Mouse (Mus musculus) gastrocnemius, postnatal 10 days (tissue): ENCODE data around the gene Pole4. TPM values are rescaled to one million over a fixed set of nuclear protein-coding genes. Genes with fewer than 3 reads are reported as not detected.
A peak's percentile ranks its signal among the peaks of the same experiment; 100 is the strongest.

Experiments used
- DNase-seq: peaks from one replicate; pipeline ENCODE4 v3.0.0; 2021; ENCODE audit warnings: mixed read lengths
- long read RNA-seq, 2 experiments: library from polyadenylated mRNA; stranded (forward); transcript quantifications; one replicate each; pipeline ENCODE4 v2.0.0; 2021
- total RNA-seq, 2 experiments: library from RNA; stranded (reverse); gene quantifications; 2 replicates each; pipeline ENCODE4 v1.2.3; 2021

The Pole4 gene
- total RNA-seq, result 10 to 100 TPM; 26.1 to 28.9 TPM
- long read RNA-seq, experiment 1, transcript Pole4-201 (4 exons, 1,769 nt), result major isoform, 33 of 35 reads
- long read RNA-seq, experiment 1, partial matches to known transcripts, result 0 of 35 reads
- long read RNA-seq, experiment 1, other reads (novel, unspliced or antisense), result 1 of 35 reads
- long read RNA-seq, experiment 2, transcript Pole4-201 (4 exons, 1,769 nt), result major isoform, 44 of 49 reads
- long read RNA-seq, experiment 2, partial matches to known transcripts, result 0 of 49 reads
- long read RNA-seq, experiment 2, other reads (novel, unspliced or antisense), result 3 of 49 reads

DNA sequence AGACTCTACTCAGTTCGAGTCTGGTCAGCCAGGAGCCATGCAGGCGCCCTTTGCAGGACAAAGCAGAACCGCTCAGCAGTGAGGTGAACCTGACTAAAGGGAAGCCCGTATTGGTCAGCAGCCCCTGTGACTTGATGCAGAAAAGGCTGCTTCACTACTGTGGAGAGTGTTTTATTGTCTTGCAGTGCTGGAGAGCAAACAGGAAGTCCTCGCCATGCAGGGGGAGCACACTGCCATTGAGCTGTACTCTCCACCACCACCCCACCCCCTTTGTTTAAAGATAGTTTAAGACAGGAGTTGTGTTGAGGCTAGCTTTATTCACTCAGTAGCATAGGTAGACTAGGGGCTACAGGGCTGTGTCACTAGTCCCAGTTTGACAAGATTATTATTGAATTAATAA is at the start of gene Pole4:
TSS of gene Pole4 (minus strand) at position 145 of the 400 bp plus-strand sequence.
- DNase-seq, result no peak

DNA sequence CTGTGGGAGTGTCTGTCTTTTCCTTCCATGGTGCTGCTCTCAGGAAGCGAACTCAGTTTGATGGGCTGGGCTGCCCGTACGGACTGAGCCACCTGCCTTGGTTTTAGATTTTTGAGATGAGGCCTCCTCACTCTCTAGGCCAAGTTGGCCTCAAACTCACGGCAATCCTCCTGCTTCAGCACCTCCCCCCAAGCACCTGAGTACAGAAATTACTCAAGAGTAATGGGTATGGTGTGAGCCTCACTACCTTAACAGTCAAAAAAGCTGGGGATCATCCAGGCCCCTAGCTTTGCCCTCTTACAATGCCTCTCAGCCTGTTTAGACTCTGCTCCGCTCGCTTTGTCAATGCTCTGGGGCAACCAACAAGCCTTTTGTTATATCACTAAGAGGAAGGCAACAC is 49.6 kb upstream of the Pole4 start:
- no peak for DNase-seq

DNA sequence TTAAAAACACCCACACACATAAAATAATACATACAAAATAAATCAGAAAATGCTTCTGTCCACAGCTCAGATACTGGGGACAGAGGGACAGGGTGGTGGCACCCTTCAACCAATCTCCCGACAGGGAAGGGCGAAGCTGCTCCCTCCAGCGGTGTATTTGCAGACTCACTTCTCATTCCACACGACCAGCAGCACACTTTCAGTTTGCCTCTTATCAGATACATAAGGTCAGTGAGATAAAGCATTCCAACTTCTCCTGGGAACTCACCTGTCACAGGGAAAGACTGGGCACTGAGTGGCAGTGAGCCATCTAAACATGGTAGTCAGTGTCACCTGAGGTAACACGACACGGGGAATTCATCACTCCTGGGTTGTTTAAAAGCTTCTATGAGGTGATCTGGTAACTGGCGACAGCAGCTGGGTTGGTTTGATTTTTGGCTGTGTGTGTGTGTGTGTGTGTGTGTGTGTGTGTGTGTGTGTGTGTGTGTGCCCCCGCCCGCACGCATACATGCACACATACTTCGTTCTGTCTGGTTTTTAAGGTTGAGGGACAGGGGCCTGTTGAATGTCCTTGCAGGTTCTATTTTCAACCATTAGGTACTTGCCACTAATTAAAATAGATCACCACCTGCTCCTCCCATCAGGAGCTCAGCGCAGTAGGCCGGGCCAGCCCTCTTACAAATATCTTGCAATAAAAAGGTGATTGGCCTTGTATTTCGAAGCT is 48.6 kb upstream of the Pole4 start:
- no peak for DNase-seq

DNA sequence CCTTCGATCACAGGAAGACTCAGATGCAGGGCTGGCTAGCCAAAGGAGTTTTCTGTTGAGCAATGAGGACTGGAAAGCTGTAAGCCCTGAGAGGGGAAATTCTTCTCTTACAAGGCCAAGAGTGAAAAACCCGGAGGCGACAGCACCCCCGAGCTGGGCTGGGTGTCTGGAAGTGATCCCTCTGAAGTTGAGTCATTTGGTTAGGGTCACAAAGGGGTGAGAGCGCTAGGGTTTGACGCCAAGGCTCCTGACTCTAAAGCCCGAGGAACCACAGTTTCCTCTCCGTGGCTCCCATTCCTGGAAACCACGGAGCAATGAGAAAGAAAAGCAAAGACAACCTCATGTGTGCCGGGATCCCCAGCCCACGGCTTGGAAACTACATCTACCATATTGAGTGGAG is 47.9 kb upstream of the Pole4 start:
- no peak for DNase-seq

DNA sequence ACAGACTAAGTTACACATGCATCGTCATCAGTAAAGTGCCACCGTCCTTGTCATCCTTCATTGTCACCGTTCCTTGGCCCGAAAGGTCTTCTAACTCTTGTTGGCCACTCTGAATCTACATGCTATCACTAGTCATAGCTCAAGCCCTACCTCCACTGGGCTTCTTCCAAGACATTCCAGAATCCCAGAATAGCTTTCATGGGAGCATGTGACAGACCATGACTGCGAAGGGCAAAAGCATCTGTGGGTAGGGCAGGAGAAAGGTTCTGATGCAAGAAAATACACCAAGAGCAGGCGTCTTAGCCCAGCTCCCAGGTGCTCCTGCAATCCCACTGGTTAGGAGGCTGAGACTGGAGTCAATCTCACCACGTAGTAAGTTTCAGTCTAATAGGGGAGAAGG is 46.6 kb upstream of the Pole4 start:
- DNase-seq, result no peak

DNA sequence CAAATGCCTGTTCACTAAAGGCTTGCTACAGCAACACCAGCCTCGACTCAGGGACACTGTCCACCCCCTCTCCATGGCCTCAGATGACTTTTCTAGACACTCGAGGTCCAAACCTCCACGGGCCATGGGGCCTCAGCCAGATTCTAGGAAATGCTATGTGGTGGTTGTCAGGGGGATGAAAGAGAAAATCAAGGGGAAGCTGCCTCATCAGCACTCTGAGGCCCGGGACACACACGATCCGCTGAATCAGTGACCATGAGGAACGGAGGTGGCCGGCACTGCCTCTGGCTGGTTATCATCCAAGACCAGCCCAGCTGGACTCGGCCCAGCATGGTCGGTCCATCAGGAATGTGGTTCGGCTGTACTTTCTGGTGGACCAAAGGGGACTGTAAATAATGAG is 45.9 kb upstream of the Pole4 start:
- DNase-seq, result peak; percentile 53

DNA sequence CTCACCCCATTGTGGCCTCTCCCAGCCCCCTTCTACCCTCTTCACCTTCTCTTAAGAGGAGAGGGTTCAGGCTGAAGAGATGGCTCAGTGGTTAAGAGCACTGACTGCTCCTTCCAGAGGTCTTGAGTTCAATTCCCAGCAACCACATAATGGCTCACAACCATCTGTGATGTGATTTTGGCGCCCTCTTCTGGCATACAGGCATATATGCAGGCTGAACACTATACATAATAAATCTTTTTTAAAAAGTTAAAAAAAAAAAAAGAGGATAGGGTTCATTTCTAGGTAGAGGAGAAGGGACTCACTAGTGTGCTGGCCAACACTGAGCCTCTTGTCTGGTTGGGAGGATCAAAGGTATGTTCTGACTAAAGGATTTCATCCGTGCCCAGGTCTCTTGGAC is 44.9 kb upstream of the Pole4 start:
- DNase-seq, result no peak

DNA sequence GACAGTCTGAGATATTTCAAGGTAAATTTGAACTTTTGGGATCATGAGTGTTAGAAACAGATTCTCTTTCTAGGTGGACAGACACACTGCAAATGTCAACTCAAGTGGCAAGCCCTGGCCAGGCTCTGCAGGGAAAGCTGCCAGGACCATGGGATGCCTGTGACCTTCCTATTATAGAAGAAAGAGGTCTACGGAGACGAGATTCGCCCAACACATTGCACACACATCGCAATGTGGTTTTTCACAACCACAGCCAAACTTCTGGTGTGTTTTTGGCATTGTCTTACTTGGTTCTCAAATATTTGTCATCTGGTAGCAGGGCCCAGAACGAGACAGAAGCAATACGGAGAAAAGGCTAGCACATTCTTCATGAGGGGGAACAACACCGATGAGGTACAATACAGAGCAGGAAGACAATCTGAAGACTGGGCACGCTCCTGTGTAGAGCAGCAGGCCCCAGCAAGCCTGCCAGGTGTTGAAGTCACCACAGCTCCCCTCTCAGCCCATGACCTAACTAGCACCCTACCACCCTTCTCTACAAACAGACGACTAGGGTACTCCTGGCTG is 43.0 kb upstream of the Pole4 start:
- DNase-seq, result no peak

DNA sequence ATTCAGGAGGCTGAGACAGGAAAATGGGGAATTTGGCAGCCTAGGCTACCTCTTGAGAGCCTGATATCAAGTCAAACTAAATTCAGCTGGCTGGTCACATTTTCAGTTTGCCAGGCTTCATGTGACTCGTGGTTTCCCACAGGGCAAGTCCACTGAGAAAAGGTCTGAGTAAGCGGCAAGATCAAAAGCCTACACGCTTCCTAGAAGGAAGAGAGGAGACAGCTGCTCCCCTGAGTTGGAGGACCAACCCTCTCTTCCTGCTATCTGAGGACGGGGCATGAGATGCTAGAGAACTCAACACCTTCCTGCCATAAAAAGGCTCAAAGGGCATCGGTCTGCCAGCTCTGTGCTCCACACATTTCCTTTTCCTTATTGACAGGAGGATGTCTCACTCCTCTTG is 41.9 kb upstream of the Pole4 start:
- DNase-seq, result no peak

DNA sequence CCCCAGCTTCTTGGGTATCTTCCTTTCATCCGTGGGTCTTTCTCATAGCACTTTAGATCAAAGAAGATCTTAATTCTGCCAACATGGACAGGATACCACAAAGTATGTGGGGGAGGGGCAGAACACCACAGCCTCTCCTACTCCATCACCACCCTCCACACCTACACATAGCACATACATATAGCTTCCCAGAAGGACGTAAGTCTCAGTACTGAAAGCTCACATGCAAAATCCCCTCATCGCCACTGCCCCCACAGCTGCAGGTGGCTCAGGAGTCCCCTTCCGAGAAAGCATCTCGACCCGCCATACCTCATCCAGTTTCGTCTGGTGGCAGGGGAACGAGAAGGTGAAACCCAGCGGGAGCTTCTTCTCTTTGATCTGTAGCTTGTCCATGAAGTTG is 39.4 kb upstream of the Pole4 start:
- DNase-seq, result no peak

DNA sequence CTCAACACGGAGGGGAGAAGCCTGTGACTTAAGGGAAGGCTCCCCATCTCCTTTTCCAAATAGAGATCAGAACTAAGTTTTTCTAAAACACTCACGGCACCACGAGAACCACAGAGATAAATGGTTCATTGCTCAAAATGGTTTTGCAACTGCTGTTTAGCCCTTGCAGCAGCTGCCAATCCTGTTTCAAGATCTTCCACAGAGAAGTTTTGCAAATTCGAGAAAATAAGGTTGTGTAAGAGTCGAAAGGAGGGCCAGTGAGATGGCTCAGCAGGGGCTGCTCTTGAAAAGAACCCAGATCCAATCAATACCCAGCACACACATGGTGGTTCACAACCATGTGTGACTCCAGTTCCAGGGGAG is 36.3 kb upstream of the Pole4 start:
- DNase-seq, result no peak

DNA sequence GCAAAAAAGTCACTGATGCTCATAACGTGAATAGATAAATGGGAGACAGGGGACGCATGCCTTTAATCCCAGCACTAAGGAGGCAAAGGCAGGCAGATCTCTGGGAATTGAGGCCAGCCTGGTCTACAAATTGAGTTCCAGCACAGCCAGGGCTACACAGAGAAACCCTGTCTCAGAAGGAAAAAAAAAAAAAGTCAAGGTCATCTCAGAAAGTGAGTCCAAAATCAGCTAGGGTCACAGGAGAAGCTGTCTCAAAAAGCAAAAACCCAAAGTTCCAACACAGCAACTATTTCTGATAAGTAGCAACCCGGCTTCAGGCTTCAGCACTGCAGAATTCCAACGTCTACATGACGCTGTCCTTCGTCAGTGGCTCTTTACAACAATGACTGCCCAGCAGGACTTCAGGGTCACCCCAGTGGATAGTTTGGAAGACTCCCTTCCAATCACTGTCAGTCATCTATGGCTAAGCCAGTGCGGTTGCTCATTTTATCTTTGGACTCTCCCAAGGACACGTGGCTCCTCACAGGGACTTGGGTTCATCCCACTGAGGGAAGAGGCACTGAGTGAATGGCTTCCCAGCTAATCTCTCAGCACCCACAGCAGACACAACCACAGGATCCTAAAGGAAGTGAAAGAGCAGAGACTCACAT is 35.8 kb upstream of the Pole4 start:
- DNase-seq, result no peak

DNA sequence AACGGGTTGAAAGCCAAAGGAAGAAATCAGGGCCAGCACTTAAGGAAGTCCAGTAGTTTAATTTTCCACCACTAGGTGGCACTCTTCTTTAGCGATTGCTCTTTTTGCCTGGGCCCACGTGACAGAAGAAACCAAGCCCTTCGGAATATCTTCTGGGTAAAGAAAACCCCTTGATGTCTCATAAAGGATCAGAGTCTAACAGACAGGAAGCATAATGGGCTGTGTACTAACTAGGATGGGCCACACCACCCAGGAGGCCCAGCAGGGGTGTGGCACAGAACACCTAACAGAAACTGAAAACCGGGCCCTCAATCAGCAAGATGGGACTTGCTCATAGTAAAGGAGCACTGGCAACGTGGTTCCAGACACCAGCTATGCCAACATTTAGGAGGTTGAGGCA is 35.1 kb upstream of the Pole4 start:
- DNase-seq, result peak; percentile 47

DNA sequence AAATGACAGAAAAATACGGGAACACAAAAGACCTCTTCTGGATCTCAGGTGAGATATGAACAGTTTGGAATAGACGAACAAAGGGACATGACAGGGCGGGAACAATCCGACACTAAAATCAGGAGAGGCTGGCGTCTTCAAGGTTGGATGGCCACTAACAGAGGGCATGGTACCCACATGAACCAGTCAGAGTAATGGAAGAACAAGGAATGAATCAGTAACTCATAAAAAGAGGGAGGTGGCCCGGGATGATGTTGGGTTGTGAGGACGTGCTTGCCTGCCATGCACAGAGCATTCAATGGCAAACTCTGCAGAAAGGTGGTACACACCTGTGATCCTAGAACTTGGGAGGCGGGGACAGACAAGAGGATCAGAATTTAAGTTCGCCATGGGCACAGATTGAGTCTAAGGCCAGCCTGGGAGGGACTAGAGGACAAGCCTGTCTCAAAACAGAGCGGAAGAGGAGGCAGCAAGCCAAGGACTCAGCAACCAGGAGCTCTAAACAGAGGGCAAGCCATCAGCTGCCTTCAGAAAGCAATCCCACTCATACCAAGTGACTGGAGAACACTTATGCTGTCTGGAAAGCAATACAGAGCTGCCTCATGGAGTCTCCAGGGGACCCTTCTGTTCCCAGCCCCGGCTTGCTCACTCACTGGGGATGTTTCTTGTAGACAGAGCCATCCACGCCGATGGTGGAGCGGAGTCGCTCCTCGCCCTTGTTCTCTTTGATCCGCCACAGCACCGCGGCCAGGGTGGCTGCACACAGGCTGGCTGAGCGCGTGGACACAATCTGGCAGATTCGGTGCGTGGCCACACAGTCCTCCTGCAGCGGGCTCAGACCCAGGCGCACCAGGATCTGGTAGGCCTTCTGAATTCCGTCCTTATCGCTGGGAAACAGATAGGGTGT is 32.7 kb upstream of the Pole4 start:
- no peak for DNase-seq

DNA sequence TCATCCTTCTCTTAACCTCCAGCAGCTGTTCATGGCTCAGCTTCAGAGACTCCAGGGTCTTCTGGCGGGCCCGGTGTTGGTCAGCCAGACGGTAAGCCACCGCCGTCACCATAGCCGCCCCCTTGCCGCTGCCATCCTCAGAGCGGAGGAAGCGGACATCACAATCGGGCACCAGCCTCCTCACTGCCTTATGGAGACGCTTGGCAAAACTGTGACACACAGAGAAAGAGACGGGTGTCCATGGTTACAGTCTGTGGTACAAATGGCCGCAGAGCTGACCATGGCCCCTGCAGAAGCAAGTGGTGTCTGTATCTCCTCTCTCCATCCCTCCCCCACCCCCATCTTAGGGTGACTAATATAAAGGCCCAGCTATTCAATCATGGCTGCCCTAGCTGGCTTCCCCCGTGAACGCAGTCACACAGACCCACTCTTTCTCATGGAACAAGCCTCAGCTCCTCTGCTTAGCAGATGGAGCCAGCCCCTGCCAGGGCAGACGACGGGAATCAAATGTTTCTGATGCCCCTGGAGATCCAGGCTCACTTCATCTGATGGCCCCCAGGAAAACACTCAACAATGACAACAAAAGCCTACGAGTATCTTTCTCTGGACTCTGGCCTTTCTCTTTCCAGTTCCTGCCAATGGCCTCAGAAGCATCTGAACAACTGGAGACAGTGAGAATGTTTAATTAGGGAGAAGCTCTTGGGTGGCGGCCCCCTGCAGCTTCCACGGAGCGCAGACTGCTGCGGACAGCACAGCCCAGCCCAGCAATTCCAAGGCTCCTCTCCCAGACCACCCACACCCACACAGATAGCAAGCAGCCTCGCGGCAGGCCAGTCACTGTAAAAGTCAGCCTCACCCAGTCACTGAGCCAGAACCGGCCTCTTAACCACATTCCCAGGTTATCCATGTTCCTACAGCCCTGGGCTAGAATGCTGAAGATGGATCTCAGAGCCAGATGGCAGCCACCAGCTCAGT is 31.7 kb upstream of the Pole4 start:
- no peak for DNase-seq

DNA sequence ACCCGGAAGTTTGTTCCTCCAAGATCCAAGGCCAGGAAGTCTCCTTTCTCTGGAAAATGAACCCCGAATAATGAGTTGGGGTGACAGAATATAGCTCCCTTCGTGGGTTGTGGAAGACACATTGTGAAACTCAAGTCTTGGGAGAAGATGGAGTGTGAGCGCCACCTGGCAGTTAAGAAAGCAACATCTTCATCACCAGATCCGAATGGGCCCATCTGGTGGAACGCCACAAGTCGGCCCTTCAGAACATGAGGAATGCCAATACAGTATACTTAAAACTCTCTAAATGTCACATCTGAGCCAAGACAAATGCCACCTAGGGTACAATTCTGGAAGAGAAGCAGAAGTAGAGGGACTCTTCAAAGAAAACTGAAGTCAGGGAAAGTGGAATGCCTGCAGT is 30.2 kb upstream of the Pole4 start:
- no peak for DNase-seq

DNA sequence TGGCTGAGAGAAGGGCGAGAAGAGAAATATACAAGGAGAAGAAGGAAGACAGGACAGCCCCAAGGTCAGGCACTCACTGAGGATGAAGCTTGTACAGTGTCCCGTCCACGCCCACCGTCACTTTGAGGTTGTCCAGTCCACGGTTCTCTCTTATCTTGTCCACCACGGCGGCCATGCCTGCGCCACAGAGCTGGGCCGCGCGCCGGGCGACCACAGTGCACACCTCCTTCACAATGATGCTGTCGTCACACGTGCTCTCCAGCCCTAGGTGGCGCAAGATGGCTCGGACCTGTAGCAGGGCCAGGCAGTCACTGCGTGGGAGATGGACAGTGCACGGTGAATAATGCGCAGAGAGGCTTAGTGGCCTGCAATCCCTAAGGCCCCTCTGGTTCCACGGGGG is 23.5 kb upstream of the Pole4 start:
- no peak for DNase-seq

DNA sequence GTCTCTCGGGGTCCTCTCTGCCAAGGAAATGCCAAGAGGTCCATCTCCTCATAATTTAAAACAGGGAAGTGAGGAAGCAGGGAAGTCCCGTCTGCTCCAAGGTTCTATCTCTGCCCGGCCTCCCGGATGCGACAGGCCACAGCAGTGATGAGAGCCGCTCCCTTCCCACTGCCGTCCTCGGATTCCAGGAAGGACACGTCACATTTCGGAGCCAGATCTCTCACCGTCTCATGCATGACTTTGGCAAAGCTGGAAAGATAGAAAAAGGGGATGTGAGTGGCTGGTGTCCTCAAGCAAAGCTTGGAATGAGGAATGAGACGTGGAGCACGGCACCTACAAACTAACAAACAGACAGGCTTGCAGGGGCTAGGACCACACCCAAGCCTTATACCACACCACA is 22.0 kb upstream of the Pole4 start:
- no peak for DNase-seq

DNA sequence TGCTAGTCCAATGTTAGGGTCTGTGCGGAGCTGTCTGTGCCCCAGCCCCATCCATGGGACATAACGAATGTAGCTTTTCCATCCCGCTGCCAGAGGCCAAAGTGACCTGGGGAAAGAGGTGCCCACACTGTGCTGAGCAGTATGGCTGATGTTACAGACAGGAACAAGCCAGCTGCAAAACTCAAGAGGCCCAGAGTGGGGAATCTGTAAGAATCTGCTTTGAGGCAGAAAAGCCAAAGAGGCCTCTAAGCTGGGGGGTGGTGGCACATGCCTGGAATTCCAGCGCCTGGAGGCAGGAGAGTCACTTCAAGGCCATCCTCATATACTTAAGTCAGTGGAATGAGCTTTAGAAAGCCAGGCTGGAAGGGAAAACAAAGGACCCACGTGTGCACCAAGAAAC is 18.2 kb upstream of the Pole4 start:
- no peak for DNase-seq

DNA sequence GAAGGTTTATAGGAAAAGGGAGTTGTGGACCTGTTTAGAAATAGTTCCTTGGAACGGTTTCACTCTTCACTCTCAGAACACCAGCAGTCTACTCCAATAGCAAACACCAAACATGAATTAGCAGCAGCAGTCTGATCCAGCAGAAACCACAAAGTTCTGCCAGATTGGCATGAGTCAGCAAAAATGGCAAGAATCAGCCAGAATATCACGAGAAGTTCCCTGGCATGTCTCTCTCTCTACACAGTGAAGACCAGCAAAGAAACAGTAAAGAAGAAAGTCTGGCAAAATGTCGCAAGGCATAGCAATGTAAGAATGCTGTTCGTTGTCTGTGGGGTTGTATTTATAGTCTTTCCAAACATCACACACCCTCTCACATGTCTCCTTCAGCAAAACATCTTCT is 11.0 kb upstream of the Pole4 start:
- no peak for DNase-seq

DNA sequence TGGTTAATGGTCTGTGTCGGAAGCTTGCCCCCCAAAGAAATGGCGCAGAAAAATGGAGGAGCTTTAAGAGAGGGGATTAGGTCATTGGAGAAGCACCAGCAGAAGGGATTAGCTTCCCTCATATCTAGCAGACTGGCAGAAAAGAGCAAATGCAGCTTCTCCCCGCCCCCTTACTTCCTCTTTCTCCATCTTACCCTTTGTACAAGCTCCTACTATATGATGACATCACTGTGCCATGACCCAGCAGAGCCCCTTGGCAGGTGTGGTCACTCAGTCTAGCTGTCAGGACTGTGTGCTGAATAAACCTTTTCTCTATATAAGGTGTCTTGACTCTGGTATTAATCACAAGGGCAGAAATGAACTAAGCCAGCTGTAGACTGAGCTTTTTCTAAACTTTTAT is 10.5 kb upstream of the Pole4 start:
- no peak for DNase-seq
